Mouse (Mus musculus) myocyte (in vitro differentiated cells): ENCODE measurements around the gene Gxylt2.

Experiments used
- E2F4 ChIP-seq: IDR thresholded peaks from one replicate; pipeline ENCODE4 v1.6.1; 2011; ENCODE audit warnings: mild to moderate bottlenecking, control low read depth, moderate library complexity; ENCODE audit not compliant: insufficient read depth
- MAX ChIP-seq: IDR thresholded peaks from one replicate; pipeline ENCODE4 v1.6.1; 2011; ENCODE audit warnings: low read depth, mild to moderate bottlenecking, control low read depth
- MYOD1 ChIP-seq, 3 experiments: IDR thresholded peaks; one replicate each; pipeline ENCODE4 v1.6.1; 2011; ENCODE audit warnings: control low read depth in 2 of 3, low read depth in 2 of 3, mild to moderate bottlenecking in 2 of 3, moderate library complexity in 1 of 3; ENCODE audit not compliant: insufficient read length in 2 of 3, control insufficient read depth in 1 of 3
- POLR2A ChIP-seq: IDR thresholded peaks from one replicate; pipeline ENCODE4 v1.6.1; 2011; ENCODE audit warnings: low read depth, mild to moderate bottlenecking, control low read depth, moderate library complexity; ENCODE audit not compliant: insufficient read length
- POLR2AphosphoS2 ChIP-seq: IDR thresholded peaks from one replicate; pipeline ENCODE4 v1.6.1; 2011; ENCODE audit warnings: low read depth, control low read depth; ENCODE audit not compliant: insufficient read length
- SRF ChIP-seq: IDR thresholded peaks from one replicate; pipeline ENCODE4 v1.6.1; 2011; ENCODE audit warnings: low read depth; ENCODE audit not compliant: control insufficient read depth, insufficient read length
- TCF12 ChIP-seq: IDR thresholded peaks from one replicate; pipeline ENCODE4 v1.6.1; 2011; ENCODE audit warnings: mild to moderate bottlenecking, control low read depth; ENCODE audit not compliant: poor library complexity, insufficient read depth, severe bottlenecking
- USF1 ChIP-seq: IDR thresholded peaks from one replicate; pipeline ENCODE4 v1.6.1; 2011; ENCODE audit warnings: low read depth, mild to moderate bottlenecking, control low read depth, moderate library complexity

- TF ChIP-seq POLR2A (no peak), USF1 (no peak), MYOD1 (IDR thresholded peaks at IDR 0.05; ENCODE audit: control insufficient read depth in 1 of 3, insufficient read length in 2 of 3, low read depth in 2 of 3) (no peak), E2F4 (no peak), POLR2AphosphoS2 (no peak), TCF12 (no peak), SRF (no peak), MAX (no peak)
These were observed 34.1 kb upstream of the Gxylt2 start for GRCm38 (mm10) chr6:100670370-100670841.
